ENCODE assay signal across 22 mouse cellular contexts in the genomic region with DNA sequence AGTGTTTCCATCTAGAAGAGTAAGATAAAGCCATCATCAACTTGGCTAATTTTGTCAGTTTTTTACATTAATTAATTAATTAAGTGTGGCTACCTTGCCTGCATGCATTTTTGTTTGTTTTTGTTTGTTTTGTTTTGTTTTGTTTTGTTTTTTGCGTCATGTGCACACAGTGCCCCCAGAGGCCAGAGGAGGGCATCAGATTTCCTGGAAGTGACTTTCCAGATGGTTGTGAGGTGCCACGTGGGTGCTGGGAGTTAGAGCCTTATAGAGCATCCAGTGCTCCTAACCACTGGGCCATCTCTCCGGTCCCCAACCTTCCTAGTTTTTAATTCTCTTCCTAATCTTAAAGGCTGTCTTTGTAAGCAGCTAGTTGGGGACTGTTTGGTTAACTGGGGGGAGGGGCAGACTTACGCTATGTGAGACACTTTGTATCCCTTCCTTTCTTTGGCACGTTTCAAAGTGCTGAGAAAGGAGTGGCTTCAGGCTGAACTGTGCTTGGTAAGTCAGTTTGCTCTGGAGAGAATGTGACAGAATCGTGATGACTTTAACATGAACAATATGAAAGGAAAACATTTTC. TPM values are rescaled to one million over a fixed set of nuclear protein-coding genes. Genes with fewer than 3 reads are reported as not detected.
DNase-seq lines count a peak whose midpoint lies in the region; ATAC-seq and TF ChIP-seq lines count a peak whose summit lies in the region.
"Had no signal": no experiment of that assay in that cellular context is flagged by ENCODE, and none has a peak within 500 bp of the region (broad histone marks: within the 10 kb centered on the region; RNA-seq: fewer than 3 reads in every experiment).

No protein-coding gene starts in this region.

- peak; percentile 53 for TF ChIP-seq CTCF in hindbrain, postnatal 0 days (IDR thresholded peaks at IDR 0.05; ENCODE audit: low read depth)
- peak; percentile 55 for TF ChIP-seq CTCF in lung, postnatal 0 days (IDR thresholded peaks at IDR 0.05)
- peak; percentile 28; the same call in 1 of the 2 replicates for TF ChIP-seq CTCF in brain, embryonic 14.5 days (IDR thresholded peaks at IDR 0.05; ENCODE audit: borderline replicate concordance, extremely low read depth, insufficient read depth, insufficient read length)

- H3K9ac ChIP-seq in hindbrain, postnatal 0 days (replicated peaks; ENCODE audit: low read length): no peak overlapping the region
- H3K9ac ChIP-seq in hindbrain, embryonic 16.5 days (ENCODE audit: low read depth, low read length): no peak overlapping the region
- no peak overlapping the region for H3K9ac ChIP-seq in lung, postnatal 0 days (replicated peaks; ENCODE audit: low read depth)
- no peak overlapping the region for H3K9ac ChIP-seq in limb, embryonic 14.5 days (ENCODE audit: low read depth, low read length, severe bottlenecking)
- H3K9ac ChIP-seq: forebrain, embryonic 12.5 days; midbrain, embryonic 12.5 days had no signal

- TF ChIP-seq POLR2A in brain, embryonic 14.5 days (IDR thresholded peaks at IDR 0.05; ENCODE audit: borderline replicate concordance, extremely low read depth, insufficient read depth, insufficient read length, poor library complexity, severe bottlenecking): no peak
- no peak for TF ChIP-seq POLR2A in limb, embryonic 14.5 days (IDR thresholded peaks at IDR 0.05; ENCODE audit: borderline replicate concordance, extremely low read depth, insufficient read depth, insufficient read length)

- no peak for TF ChIP-seq EP300 in lung, postnatal 0 days (IDR thresholded peaks at IDR 0.05)

- no peaks in the 10 kb centered on the region for H3K27me3 ChIP-seq in hindbrain, postnatal 0 days (ENCODE audit: insufficient read depth, low read length)
- H3K27me3 ChIP-seq in hindbrain, embryonic 16.5 days (replicated peaks; ENCODE audit: control insufficient read depth, insufficient read depth, low read length): no peaks in the 10 kb centered on the region
- no peaks in the 10 kb centered on the region for H3K27me3 ChIP-seq in lung, postnatal 0 days (replicated peaks; ENCODE audit: insufficient read depth, low read length)
- no peaks in the 10 kb centered on the region for H3K27me3 ChIP-seq in limb, embryonic 14.5 days (ENCODE audit: control insufficient read depth, insufficient read depth, low read length)
- H3K27me3 ChIP-seq: forebrain, embryonic 12.5 days; midbrain, embryonic 12.5 days had no signal

- no peaks in the 10 kb centered on the region for H3K4me1 ChIP-seq in hindbrain, postnatal 0 days (ENCODE audit: insufficient read depth, low read length)
- H3K4me1 ChIP-seq in hindbrain, embryonic 16.5 days (ENCODE audit: control insufficient read depth, insufficient read depth, low read depth, low read length): no peaks in the 10 kb centered on the region
- H3K4me1 ChIP-seq in lung, postnatal 0 days (ENCODE audit: insufficient read depth, low read depth, low read length): peaks cover 3% of the 10 kb centered on the region; the same call in 1 of the 2 replicates
- H3K4me1 ChIP-seq in limb, embryonic 14.5 days (ENCODE audit: control insufficient read depth, insufficient read depth, low read length): 0 out of 2 replicates have a peak, but pooled peaks cover 4% of the 10 kb centered on the region
- H3K4me1 ChIP-seq: forebrain, embryonic 12.5 days; midbrain, embryonic 12.5 days had no signal

- no peak overlapping the region for H3K4me2 ChIP-seq in hindbrain, postnatal 0 days (ENCODE audit: low read depth, low read length)
- no peak overlapping the region for H3K4me2 ChIP-seq in hindbrain, embryonic 16.5 days (ENCODE audit: low read length)
- H3K4me2 ChIP-seq in lung, postnatal 0 days (replicated peaks; ENCODE audit: low read depth, low read length): no peak overlapping the region
- no peak overlapping the region for H3K4me2 ChIP-seq in limb, embryonic 14.5 days (replicated peaks; ENCODE audit: low read depth, low read length, severe bottlenecking)
- H3K4me2 ChIP-seq: forebrain, embryonic 12.5 days; midbrain, embryonic 12.5 days had no signal

- ATAC-seq in hindbrain, postnatal 0 days: peak; percentile 55; the same call in 1 of the 2 replicates
- no peak for ATAC-seq in hindbrain, embryonic 16.5 days
- ATAC-seq in lung, postnatal 0 days: peak; percentile 52; the same call in 1 of the 2 replicates
- ATAC-seq in limb, embryonic 14.5 days (ENCODE audit: low FRiP score, low read depth): peak; percentile 19; the same call in 1 of the 2 replicates

- no peak overlapping the region for H3K27ac ChIP-seq in hindbrain, postnatal 0 days
- no peak overlapping the region for H3K27ac ChIP-seq in hindbrain, embryonic 16.5 days (ENCODE audit: low read depth, low read length)
- no peak overlapping the region for H3K27ac ChIP-seq in lung, postnatal 0 days (ENCODE audit: low read length)
- no peak overlapping the region for H3K27ac ChIP-seq in limb, embryonic 14.5 days (replicated peaks; ENCODE audit: low read depth, low read length)
- H3K27ac ChIP-seq: forebrain, embryonic 12.5 days; heart, embryonic 10.5 days; midbrain, embryonic 12.5 days had no signal

- DNase-seq in hindbrain, postnatal 0 days (ENCODE audit: low spot score): peak; percentile 22
- peak; percentile 30 for DNase-seq in lung, postnatal 0 days (ENCODE audit: low spot score)
- no peak for DNase-seq in lung, postnatal 36 days
- DNase-seq in brain, embryonic 14.5 days (ENCODE audit: low read depth): no peak
- DNase-seq in limb, embryonic 14.5 days (ENCODE audit: low spot score): no peak
- no peak for DNase-seq in urinary bladder, postnatal 10 days (ENCODE audit: low spot score)
- DNase-seq in urinary bladder, postnatal 14 days (ENCODE audit: low spot score): no peak
- DNase-seq: adrenal gland, postnatal 10 days; kidney, adult 8-10 months; right cerebral cortex, postnatal 25 days; thymus, postnatal 36 days had no signal

- WGBS in hindbrain, postnatal 0 days: 43% methylated on average over 6 of the region's 6 CpGs
- WGBS in hindbrain, embryonic 16.5 days: 43% methylated on average over 6 of the region's 6 CpGs
- WGBS in lung, postnatal 0 days: 22% methylated on average over 6 of the region's 6 CpGs
- 49% methylated on average over 6 of the region's 6 CpGs for WGBS in limb, embryonic 14.5 days

- no peak overlapping the region for H3K4me3 ChIP-seq in hindbrain, postnatal 0 days (ENCODE audit: low read length)
- H3K4me3 ChIP-seq in hindbrain, embryonic 16.5 days (ENCODE audit: low read length): no peak overlapping the region
- H3K4me3 ChIP-seq in lung, postnatal 0 days (ENCODE audit: low read depth, low read length): no peak overlapping the region
- H3K4me3 ChIP-seq in limb, embryonic 14.5 days (replicated peaks; ENCODE audit: low read length): no peak overlapping the region
- H3K4me3 ChIP-seq: forebrain, embryonic 12.5 days; heart, embryonic 10.5 days; midbrain, embryonic 12.5 days had no signal

- no peaks in the 10 kb centered on the region for H3K36me3 ChIP-seq in hindbrain, postnatal 0 days (ENCODE audit: insufficient read depth, low read length)
- H3K36me3 ChIP-seq in hindbrain, embryonic 16.5 days (ENCODE audit: control insufficient read depth, insufficient read depth, low read length): no peaks in the 10 kb centered on the region
- H3K36me3 ChIP-seq in lung, postnatal 0 days (ENCODE audit: insufficient read depth, low read length): no peaks in the 10 kb centered on the region
- no peaks in the 10 kb centered on the region for H3K36me3 ChIP-seq in limb, embryonic 14.5 days (ENCODE audit: control insufficient read depth, insufficient read depth, low read length)
- H3K36me3 ChIP-seq: forebrain, embryonic 12.5 days; heart, embryonic 10.5 days; midbrain, embryonic 12.5 days had no signal

- H3K9me3 ChIP-seq in hindbrain, postnatal 0 days (ENCODE audit: low read length): no peaks in the 10 kb centered on the region
- H3K9me3 ChIP-seq in hindbrain, embryonic 16.5 days (ENCODE audit: control insufficient read depth, low read length): no peaks in the 10 kb centered on the region
- no peaks in the 10 kb centered on the region for H3K9me3 ChIP-seq in lung, postnatal 0 days (ENCODE audit: low read length)
- H3K9me3 ChIP-seq in limb, embryonic 14.5 days (ENCODE audit: control insufficient read depth, low read length): no peaks in the 10 kb centered on the region
- H3K9me3 ChIP-seq: forebrain, embryonic 12.5 days; heart, embryonic 10.5 days; midbrain, embryonic 12.5 days had no signal

RNA-seq across cellular contexts. Expression of gene Fam102b, which starts 20.4 kb away (rescaled TPM):
- 64.4 and 69.4 TPM in 2 replicates for total RNA-seq in hindbrain, postnatal 0 days (2014; rRNA removed)
- 22.5 and 23.7 TPM in 2 replicates for polyA plus RNA-seq in hindbrain, postnatal 0 days (2015; fragmentation: Nextera tagmentation; extraction: Ambion mirVana)
- polyA plus RNA-seq in hindbrain, embryonic 16.5 days (2015; fragmentation: Nextera tagmentation; extraction: Ambion mirVana): 11.0 and 12.6 TPM in 2 replicates
- 13.2 and 13.7 TPM in 2 replicates for polyA plus RNA-seq in lung, postnatal 0 days (2015; fragmentation: Nextera tagmentation; extraction: Ambion mirVana)
- 15.3 and 26.5 TPM in 2 replicates for polyA plus RNA-seq in brain, embryonic 14.5 days (2012; rRNA removed)
- 13.3 and 15.4 TPM in 2 replicates for polyA plus RNA-seq in limb, embryonic 14.5 days (2012; rRNA removed)
- polyA plus RNA-seq in limb, embryonic 14.5 days (2014; fragmentation: Nextera tagmentation; extraction: Ambion mirVana): 16.9 and 20.9 TPM in 2 replicates

RNA-seq across cellular contexts. Expression of gene Slc25a54, which starts 32.5 kb away (rescaled TPM):
- not detected in 2 replicates for total RNA-seq in hindbrain, postnatal 0 days (2014; rRNA removed)
- not detected in 2 replicates for polyA plus RNA-seq in hindbrain, postnatal 0 days (2015; fragmentation: Nextera tagmentation; extraction: Ambion mirVana)
- not detected in 2 replicates for polyA plus RNA-seq in hindbrain, embryonic 16.5 days (2015; fragmentation: Nextera tagmentation; extraction: Ambion mirVana)
- not detected in 2 replicates for polyA plus RNA-seq in lung, postnatal 0 days (2015; fragmentation: Nextera tagmentation; extraction: Ambion mirVana)
- polyA plus RNA-seq in brain, embryonic 14.5 days (2012; rRNA removed): not detected in 2 replicates
- polyA plus RNA-seq in limb, embryonic 14.5 days (2012; rRNA removed): not detected in 2 replicates
- not detected in 2 replicates for polyA plus RNA-seq in limb, embryonic 14.5 days (2014; fragmentation: Nextera tagmentation; extraction: Ambion mirVana)
- total RNA-seq: adrenal gland, postnatal 10 days; gastrocnemius, adult 18-20 months; hematopoietic stem cell, adult 5-6 weeks; layer of hippocampus, adult 18-20 months; left cerebral cortex, postnatal 14 days had no signal
- polyA plus RNA-seq: cortical plate, adult 2 months; heart, embryonic 10.5 days; liver, embryonic 16.5 days; midbrain, embryonic 12.5 days; neural tube, embryonic 14.5 days had no signal

Comparison
In these comparisons a context has a peak if more than half of its experiments do, and no peak if none do; other contexts are left out.
1. DNase-seq: peak in hindbrain, postnatal 0 days (single experiment) and lung, postnatal 0 days (single experiment); none in lung, postnatal 36 days (single experiment), brain, embryonic 14.5 days (single experiment), limb, embryonic 14.5 days (single experiment), urinary bladder, postnatal 10 days (single experiment) and urinary bladder, postnatal 14 days (single experiment).
2. Peak in every context shown above with its lines, with median percentiles within 50 percentile points of each other: CTCF ChIP-seq.